Mouse (Mus musculus): ENCODE results near the gene Clasp2. TPM values are rescaled to one million over a fixed set of nuclear protein-coding genes. Genes with fewer than 3 reads are reported as not detected.
"Not testable (repeated sequence)": the region's sequence is repeated elsewhere in the genome, so short reads cannot be mapped to it uniquely, and the experiment has no call there.

Clasp2 gene
- total RNA-seq, 2 experiments from 2014 or later, result 290 to 301 TPM

- no peak for DNase-seq (ENCODE audit: low spot score in 2 of 2)
Observed at GRCm38 (mm10) chr9:113755888-113756719, 14.8 kb downstream of the Clasp2 start.

DNA sequence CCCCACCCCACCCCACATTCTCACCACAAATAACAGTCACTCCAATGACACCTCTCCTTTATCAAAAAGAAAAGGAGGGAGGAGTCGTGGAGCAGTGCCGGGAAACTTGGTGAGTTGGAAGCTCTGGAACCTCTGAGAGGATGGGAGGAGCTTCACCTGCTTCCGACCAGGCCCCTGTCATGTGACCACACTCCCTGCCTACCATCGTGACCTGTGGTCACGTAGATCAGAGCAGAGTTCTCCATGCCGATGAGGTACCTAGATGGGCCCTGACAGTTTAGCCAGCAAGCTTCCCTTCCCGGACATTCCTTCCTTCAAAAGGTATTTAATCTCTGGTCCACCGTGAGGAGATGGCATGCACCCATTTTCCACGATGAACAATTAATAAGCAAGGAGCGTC is 17.2 kb downstream of the Clasp2 start:
- DNase-seq (ENCODE audit: low spot score in 2 of 2), result no peak

- no peak for DNase-seq (ENCODE audit: low spot score in 2 of 2)
Observed at GRCm38 (mm10) chr9:113759684-113760083, 18.4 kb downstream of the Clasp2 start.

DNA sequence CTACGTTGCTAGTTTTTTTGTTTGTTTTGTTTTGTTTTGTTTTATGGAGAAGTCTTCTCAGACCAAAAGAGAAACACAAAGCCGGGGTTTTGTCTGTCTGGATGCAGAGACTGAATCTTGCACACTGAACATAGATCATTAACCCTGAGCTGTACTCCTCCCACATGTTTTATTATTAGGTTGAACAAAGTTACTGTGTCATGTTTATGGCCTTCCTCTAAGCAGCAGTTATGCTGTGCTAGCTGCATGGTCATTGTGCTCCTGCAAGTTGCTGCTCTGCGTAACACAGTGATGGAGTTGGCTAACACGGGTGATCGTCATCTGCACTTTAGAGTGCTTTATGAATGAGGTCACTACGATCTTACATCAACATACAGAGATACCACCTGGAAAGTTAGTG is 21.1 kb downstream of the Clasp2 start:
- DNase-seq (ENCODE audit: low spot score in 2 of 2), result no peak

- DNase-seq (ENCODE audit: low spot score in 2 of 2), result no peak
Observed at GRCm38 (mm10) chr9:113763123-113763522, 21.9 kb downstream of the Clasp2 start.

- DNase-seq (ENCODE audit: low spot score in 2 of 2), result no peak
Observed at GRCm38 (mm10) chr9:113770640-113771039, 29.4 kb downstream of the Clasp2 start.

DNA sequence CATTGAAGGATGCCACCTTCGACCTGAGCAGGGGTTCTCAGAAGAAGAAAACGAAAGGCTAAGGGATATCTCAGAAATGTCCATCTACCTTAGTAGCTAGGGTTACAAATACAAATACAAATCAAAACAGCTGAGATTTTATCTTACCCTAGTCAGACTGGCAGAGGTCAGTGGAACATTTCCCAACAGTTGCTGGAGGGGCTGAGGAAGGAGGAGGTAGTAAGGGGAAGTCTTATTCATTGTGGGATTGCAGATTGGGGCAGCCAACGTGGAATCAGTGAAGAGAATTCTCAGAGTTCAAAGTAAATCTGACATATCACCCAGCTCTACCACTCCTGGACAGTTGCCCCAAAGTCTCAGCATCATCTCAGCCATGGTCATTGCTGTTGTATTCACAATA is 39.6 kb downstream of the Clasp2 start:
- DNase-seq (ENCODE audit: low spot score in 2 of 2), result no peak

GRCm38 (mm10) chr9:113782362-113783005 is 41.2 kb downstream of the Clasp2 start:
- DNase-seq (ENCODE audit: low spot score in 2 of 2), result no peak

DNA sequence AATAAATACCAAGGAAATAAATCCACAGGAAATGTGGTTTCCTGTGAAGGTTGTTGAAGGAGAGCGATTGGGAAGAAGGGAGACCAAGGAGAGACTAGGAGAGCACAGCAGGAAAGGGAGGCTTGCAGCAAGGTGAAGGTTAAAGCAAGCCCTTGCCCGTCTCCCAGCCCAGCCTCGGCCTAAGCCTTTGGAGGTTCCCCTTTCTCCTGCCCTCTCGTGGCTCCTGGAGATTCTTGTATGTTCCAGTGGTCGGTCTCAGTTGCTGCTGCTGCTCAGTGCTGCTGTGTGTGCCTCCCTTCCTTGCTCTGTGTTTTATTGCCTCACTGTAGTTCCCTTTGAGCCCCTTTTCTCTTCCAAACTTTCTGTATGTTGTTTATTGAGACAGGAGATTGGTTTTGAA is 42.4 kb downstream of the Clasp2 start:
- DNase-seq (ENCODE audit: low spot score in 2 of 2), result no peak

- not testable (repeated sequence) for DNase-seq (ENCODE audit: low spot score in 2 of 2)
Observed at GRCm38 (mm10) chr9:113789283-113789682, 48.0 kb downstream of the Clasp2 start.

- DNase-seq (ENCODE audit: low spot score in 2 of 2), result peak; percentile 73 to 80
Observed at GRCm38 (mm10) chr9:113792651-113793512, 51.6 kb downstream of the Clasp2 start.

- DNase-seq (ENCODE audit: low spot score in 2 of 2), result peak in 1 of 2 experiments; percentile 20
Observed at GRCm38 (mm10) chr9:113793513-113793905, 52.2 kb downstream of the Clasp2 start.

DNA sequence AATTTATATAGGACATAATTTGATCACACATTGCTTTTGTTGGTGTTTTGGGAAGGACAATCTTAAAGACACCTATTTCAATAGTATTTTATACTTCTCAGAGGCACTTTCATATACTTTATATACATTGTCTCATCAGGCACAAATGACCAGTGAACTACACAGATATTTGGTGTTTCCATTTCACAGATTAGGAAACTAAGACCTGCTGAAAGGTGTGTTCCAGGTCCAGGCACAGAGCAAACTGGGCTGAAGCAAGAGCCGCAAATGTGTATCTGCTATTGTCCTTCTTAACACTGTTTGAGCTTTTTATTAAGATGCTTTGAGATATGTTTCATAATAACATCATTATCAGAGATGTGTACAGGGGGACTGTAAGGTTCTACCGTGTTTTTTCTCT is 52.7 kb downstream of the Clasp2 start:
- DNase-seq (ENCODE audit: low spot score in 2 of 2), result no peak

- DNase-seq (ENCODE audit: low spot score in 2 of 2), result no peak
Observed at GRCm38 (mm10) chr9:113797206-113797605, 55.9 kb downstream of the Clasp2 start.

DNA sequence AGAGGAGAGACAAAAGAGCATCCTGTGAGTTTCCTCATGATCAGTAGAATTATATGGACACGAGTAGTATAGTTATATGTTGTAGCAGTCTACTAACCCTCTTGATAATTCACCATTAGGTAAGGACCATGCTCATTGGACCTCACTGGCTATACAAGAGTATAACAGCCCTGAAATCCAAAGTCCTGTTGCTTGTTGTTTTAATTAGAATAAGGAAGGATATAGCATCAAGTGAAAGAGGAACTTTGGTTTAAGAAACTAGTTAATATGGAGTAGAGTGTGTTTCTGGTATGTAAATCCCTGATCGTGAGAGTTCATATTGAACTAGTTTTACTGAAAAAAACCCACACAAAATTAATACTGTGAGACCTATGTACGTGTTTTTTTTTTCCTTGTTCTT is 59.4 kb downstream of the Clasp2 start:
- no peak for DNase-seq (ENCODE audit: low spot score in 2 of 2)

DNA sequence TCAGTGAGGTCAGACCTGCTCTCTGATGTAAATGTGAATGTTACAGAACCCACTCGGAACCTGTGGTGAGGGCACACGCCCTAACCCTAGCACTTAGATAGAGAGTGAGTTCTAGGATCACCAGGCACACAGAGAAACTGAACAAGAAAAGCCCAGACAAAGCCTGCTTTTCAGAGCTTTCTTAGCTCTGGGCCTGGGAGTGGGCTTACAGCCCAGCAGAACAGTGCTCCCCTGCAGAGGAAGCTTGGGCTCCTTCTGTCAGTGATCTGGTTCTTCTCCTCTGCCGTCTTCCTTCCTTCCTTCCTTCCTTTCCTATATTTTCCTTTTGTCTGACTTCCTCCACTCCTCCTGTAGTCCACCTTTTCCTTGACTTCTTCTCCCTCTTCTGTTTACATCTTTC is 61.5 kb downstream of the Clasp2 start:
- no peak for DNase-seq (ENCODE audit: low spot score in 2 of 2)

GRCm38 (mm10) chr9:113803751-113804150 is 62.5 kb downstream of the Clasp2 start:
- DNase-seq (ENCODE audit: low spot score in 2 of 2), result no peak

DNA sequence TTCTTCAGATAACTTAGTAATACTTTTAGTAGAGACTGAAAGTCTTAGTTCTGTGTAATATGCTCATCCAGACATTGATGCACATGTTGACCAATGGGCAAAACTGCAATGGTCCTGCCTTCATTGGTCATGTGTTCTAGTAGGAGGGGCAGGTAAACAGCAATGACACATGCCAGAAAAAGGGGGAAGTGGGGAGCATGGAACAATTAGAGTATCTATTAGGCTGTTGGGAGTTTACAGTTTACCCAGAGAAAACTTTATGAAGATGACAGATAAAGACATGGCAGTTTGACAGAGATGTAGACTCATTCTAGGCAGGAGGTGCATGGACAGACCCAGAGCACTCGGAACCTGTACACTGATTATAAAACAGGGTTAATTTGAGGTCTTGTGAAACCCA is 64.1 kb downstream of the Clasp2 start:
- DNase-seq (ENCODE audit: low spot score in 2 of 2), result no peak

- DNase-seq (ENCODE audit: low spot score in 2 of 2), result no peak
Observed at GRCm38 (mm10) chr9:113811327-113811726, 70.1 kb downstream of the Clasp2 start.

GRCm38 (mm10) chr9:113811957-113812670 is 70.8 kb downstream of the Clasp2 start:
- DNase-seq (ENCODE audit: low spot score in 2 of 2), result peak; percentile 62 to 72

GRCm38 (mm10) chr9:113812671-113813001 is 71.4 kb downstream of the Clasp2 start:
- no peak for DNase-seq (ENCODE audit: low spot score in 2 of 2)

All from layer of hippocampus, postnatal 10 days (tissue).